Mouse (Mus musculus) CH12.LX (cell line): ENCODE data around the gene Srrt. TPM values are rescaled to one million over a fixed set of nuclear protein-coding genes. Genes with fewer than 3 reads are reported as not detected.

ENCODE experiments used
- DNase-seq: peaks from one replicate; pipeline ENCODE4 v3.0.0-alpha.2; 2013; ENCODE audit errors: extremely low read depth
- H3K27ac ChIP-seq: 2 replicates; pipeline ENCODE4 v1.5.1; 2012; ENCODE audit warnings: low read depth, mild to moderate bottlenecking, control low read depth, moderate library complexity; ENCODE audit not compliant: insufficient read depth
- H3K27me3 ChIP-seq: replicated peaks from 2 replicates; pipeline ENCODE3; 2012; ENCODE audit warnings: inconsistent platforms
- H3K36me3 ChIP-seq, 2 experiments: replicated peaks in 1 of 2; 2 replicates each; pipeline versions ENCODE3 to v1.6.1; 2012; ENCODE audit warnings: inconsistent platforms in 1 of 2, low read length in 1 of 2, mild to moderate bottlenecking in 1 of 2, mixed read lengths in 1 of 2, moderate library complexity in 1 of 2; ENCODE audit not compliant: control insufficient read depth in 1 of 2, insufficient read depth in 1 of 2
- H3K4me1 ChIP-seq, 2 experiments: 2 replicates each; pipeline ENCODE4 v1.6.1; 2012; ENCODE audit warnings: inconsistent platforms in 1 of 2, moderate library complexity in 1 of 2; ENCODE audit not compliant: insufficient read depth in 2 of 2, control insufficient read depth in 1 of 2
- H3K4me2 ChIP-seq: 2 replicates; pipeline ENCODE4 v1.6.1; 2012; ENCODE audit warnings: low read depth, mild to moderate bottlenecking, control low read depth; ENCODE audit not compliant: poor library complexity, insufficient read depth, severe bottlenecking
- H3K4me3 ChIP-seq, 3 experiments: fragments of 150-350 bp in 1 of 3; sonication (generic) in 1 of 3; replicated peaks in 1 of 3; 2 replicates each; pipeline versions ENCODE3 to v1.5.1; 2011 to 2012; ENCODE audit warnings: low read depth in 2 of 3, low read length in 2 of 3, mild to moderate bottlenecking in 2 of 3, moderate library complexity in 2 of 3, control low read depth in 1 of 3, improper control_type of control experiment in 1 of 3, inconsistent platforms in 1 of 3, mixed read lengths in 1 of 3; ENCODE audit not compliant: poor library complexity in 1 of 3
- H3K79me2 ChIP-seq: replicated peaks from 2 replicates; pipeline ENCODE4 v1.6.1; 2012; ENCODE audit warnings: mild to moderate bottlenecking, moderate library complexity; ENCODE audit not compliant: control insufficient read depth, poor library complexity, insufficient read depth, severe bottlenecking; ENCODE audit errors: extremely low read depth
- H3K9ac ChIP-seq: 2 replicates; pipeline ENCODE4 v1.6.1; 2012; ENCODE audit warnings: low read depth, mild to moderate bottlenecking, control low read depth, moderate library complexity; ENCODE audit not compliant: insufficient read depth
- H3K9me3 ChIP-seq: replicated peaks from 2 replicates; pipeline ENCODE3; 2012; ENCODE audit warnings: low read length, inconsistent platforms, mixed read lengths
- ETS1 ChIP-seq: conservative IDR thresholded peaks from 2 replicates; pipeline ENCODE4 v1.6.1; 2012; ENCODE audit warnings: low read depth, mild to moderate bottlenecking, inconsistent platforms, low read length, improper control_type of control experiment, moderate library complexity
- MAFK ChIP-seq: IDR thresholded peaks from 2 replicates; pipeline ENCODE4 v1.6.1; 2011; ENCODE audit warnings: low read length, improper control_type of control experiment; ENCODE audit not compliant: insufficient replicate concordance
- USF1 ChIP-seq: IDR thresholded peaks from 2 replicates; pipeline ENCODE4 v1.6.1; 2014; ENCODE audit warnings: low read depth, mild to moderate bottlenecking, inconsistent platforms, low read length, improper control_type of control experiment
- dilution Hi-C: fragments of 300-500 bp; cut with MboI; formaldehyde crosslinking; loops from 2 replicates; pipeline ENCODE4 v1.14.3; 2020; ENCODE audit warnings: low sequenced_read_pairs; ENCODE audit not compliant: extremely low pct_unique_long_range_greater_than_20kb, extremely low pct_ligation_motif_present
- in situ Hi-C: fragments of 300-500 bp; cut with MboI; formaldehyde crosslinking; loops from 3 replicates; pipeline ENCODE4 v1.14.3; 2019; ENCODE audit warnings: low sequenced_read_pairs, low pct_ligation_motif_present, low pct_unique_long_range_greater_than_20kb, mixed read lengths
- polyA plus RNA-seq: library from polyadenylated mRNA; unstranded; fragments of >175 nt; gene quantifications from 2 replicates; pipeline ENCODE4 v1.2.1, GENCODE M21; 2012; ENCODE audit warnings: low read depth; ENCODE audit not compliant: insufficient read length
- total RNA-seq, 2 experiments: library from RNA; depleted of rRNA; stranded (reverse); fragments of 300-350 nt in 1 of 2; fragments of >200 nt in 1 of 2; gene quantifications; 2 replicates each; pipeline ENCODE4 v1.2.3; 2012 to 2014

The Srrt gene
- total and polyA plus RNA-seq, 3 experiments: 148 to 493 (median 165) TPM

GRCm38 (mm10) chr5:137264787-137265186, 42.7 kb downstream of the Srrt start:
- Histone ChIP-seq H3K36me3 (no peaks in the 10 kb centered on the region), H3K4me2 (no peak overlapping the region), H3K4me1 (no peaks in the 10 kb centered on the region), H3K9me3 (no peaks in the 10 kb centered on the region), H3K9ac (no peak overlapping the region), H3K79me2 (no peaks in the 10 kb centered on the region), H3K27me3 (peaks cover 2% of the 10 kb centered on the region), H3K27ac (no peak overlapping the region), H3K4me3 (no peak overlapping the region)
- dilution Hi-C loops: no loop called here
- TF ChIP-seq USF1: no peak
- in situ Hi-C loops: no loop called here
- DNase-seq: no peak

- no peak overlapping the region for H3K9ac ChIP-seq
- no peaks in the 10 kb centered on the region for H3K4me1 ChIP-seq
- DNase-seq: no peak
- H3K4me2 ChIP-seq: no peak overlapping the region
- TF ChIP-seq MAFK: no peak
- TF ChIP-seq ETS1: no peak
- no peak overlapping the region for H3K4me3 ChIP-seq
- dilution Hi-C loops: no loop called here
- no peaks in the 10 kb centered on the region for H3K36me3 ChIP-seq
- H3K27ac ChIP-seq: no peak overlapping the region
- H3K9me3 ChIP-seq: no peaks in the 10 kb centered on the region
- H3K79me2 ChIP-seq: no peaks in the 10 kb centered on the region
- in situ Hi-C loops: no loop called here
- peaks cover 2% of the 10 kb centered on the region for H3K27me3 ChIP-seq
These were observed 43.4 kb downstream of the Srrt start for GRCm38 (mm10) chr5:137263897-137264720.

Other genes starting within 250 kb of the Srrt start
- gene Serpine1, start 235.4 kb downstream of the Srrt start, total RNA-seq (2012; rRNA removed): 0.34 and 0.51 TPM in 2 replicates
- 0.84 and 1.8 TPM in 2 replicates for gene Serpine1, start 235.4 kb downstream of the Srrt start, total RNA-seq (2014; rRNA removed)
- gene Serpine1, start 235.4 kb downstream of the Srrt start, polyA plus RNA-seq: 0.44 and 0.61 TPM in 2 replicates
- 11.8 and 12.9 TPM in 2 replicates for gene Trim56, start 191.5 kb downstream of the Srrt start, total RNA-seq (2012; rRNA removed)
- gene Trim56, start 191.5 kb downstream of the Srrt start, total RNA-seq (2014; rRNA removed): 6.0 and 7.6 TPM in 2 replicates
- 10.8 and 11.2 TPM in 2 replicates for gene Trim56, start 191.5 kb downstream of the Srrt start, polyA plus RNA-seq
- gene Muc3, start 158.4 kb downstream of the Srrt start, total RNA-seq (2012; rRNA removed): 0.17 TPM in 1 of 2 replicates, not detected in the other
- gene Muc3, start 158.4 kb downstream of the Srrt start, total RNA-seq (2014; rRNA removed): not detected in 2 replicates
- 0.13 TPM in 1 of 2 replicates, not detected in the other for gene Muc3, start 158.4 kb downstream of the Srrt start, polyA plus RNA-seq
- not detected in 2 replicates for gene Muc3a, start 95.3 kb downstream of the Srrt start, total RNA-seq (2012; rRNA removed)
- gene Muc3a, start 95.3 kb downstream of the Srrt start, total RNA-seq (2014; rRNA removed): not detected in 2 replicates
- not detected in 2 replicates for gene Muc3a, start 95.3 kb downstream of the Srrt start, polyA plus RNA-seq
- 0.13 TPM in 2 replicates for gene Ache, start 20.2 kb downstream of the Srrt start, total RNA-seq (2012; rRNA removed)
- gene Ache, start 20.2 kb downstream of the Srrt start, total RNA-seq (2014; rRNA removed): not detected in 2 replicates
- 0.11 and 0.23 TPM in 2 replicates for gene Ache, start 20.2 kb downstream of the Srrt start, polyA plus RNA-seq
- gene Ufsp1, start 13.0 kb downstream of the Srrt start, total RNA-seq (2012; rRNA removed): 2.9 and 4.1 TPM in 2 replicates
- 0.91 and 1.6 TPM in 2 replicates for gene Ufsp1, start 13.0 kb downstream of the Srrt start, total RNA-seq (2014; rRNA removed)
- gene Ufsp1, start 13.0 kb downstream of the Srrt start, polyA plus RNA-seq: 4.4 and 5.2 TPM in 2 replicates
- gene Trip6, start 6.7 kb upstream of the Srrt start, total RNA-seq (2012; rRNA removed): 1.4 and 1.8 TPM in 2 replicates
- gene Trip6, start 6.7 kb upstream of the Srrt start, total RNA-seq (2014; rRNA removed): 0.81 and 0.86 TPM in 2 replicates
- gene Trip6, start 6.7 kb upstream of the Srrt start, polyA plus RNA-seq: 3.9 and 5.1 TPM in 2 replicates
- 11.1 and 11.5 TPM in 2 replicates for gene Slc12a9, start 25.9 kb upstream of the Srrt start, total RNA-seq (2012; rRNA removed)
- gene Slc12a9, start 25.9 kb upstream of the Srrt start, total RNA-seq (2014; rRNA removed): 2.8 and 3.0 TPM in 2 replicates
- gene Slc12a9, start 25.9 kb upstream of the Srrt start, polyA plus RNA-seq: 7.9 and 8.2 TPM in 2 replicates
- 1.6 and 2.2 TPM in 2 replicates for gene Ephb4, start 42.4 kb upstream of the Srrt start, total RNA-seq (2012; rRNA removed)
- gene Ephb4, start 42.4 kb upstream of the Srrt start, total RNA-seq (2014; rRNA removed): 0.41 and 0.56 TPM in 2 replicates
- gene Ephb4, start 42.4 kb upstream of the Srrt start, polyA plus RNA-seq: 1.4 and 1.5 TPM in 2 replicates
- gene Zan, start 169.4 kb upstream of the Srrt start, total RNA-seq (2012; rRNA removed): 0.04 TPM in 1 of 2 replicates, not detected in the other
- not detected in 2 replicates for gene Zan, start 169.4 kb upstream of the Srrt start, total RNA-seq (2014; rRNA removed)
- 0.10 and 0.78 TPM in 2 replicates for gene Zan, start 169.4 kb upstream of the Srrt start, polyA plus RNA-seq
- gene Pop7, start 194.8 kb upstream of the Srrt start, total RNA-seq (2012; rRNA removed): 38.5 and 44.9 TPM in 2 replicates
- gene Pop7, start 194.8 kb upstream of the Srrt start, total RNA-seq (2014; rRNA removed): 44.2 and 44.9 TPM in 2 replicates
- 34.6 and 35.0 TPM in 2 replicates for gene Pop7, start 194.8 kb upstream of the Srrt start, polyA plus RNA-seq
- gene Gigyf1, start 210.9 kb upstream of the Srrt start, total RNA-seq (2012; rRNA removed): 4.9 and 5.9 TPM in 2 replicates
- gene Gigyf1, start 210.9 kb upstream of the Srrt start, total RNA-seq (2014; rRNA removed): 0.98 and 1.3 TPM in 2 replicates
- 12.3 and 14.0 TPM in 2 replicates for gene Gigyf1, start 210.9 kb upstream of the Srrt start, polyA plus RNA-seq
- not detected in 2 replicates for gene Epo, start 225.6 kb upstream of the Srrt start, total RNA-seq (2012; rRNA removed)
- not detected in 2 replicates for gene Epo, start 225.6 kb upstream of the Srrt start, total RNA-seq (2014; rRNA removed)
- not detected in 2 replicates for gene Epo, start 225.6 kb upstream of the Srrt start, polyA plus RNA-seq
- gene Gnb2, start 225.8 kb upstream of the Srrt start, total RNA-seq (2012; rRNA removed): 388 and 480 TPM in 2 replicates
- gene Gnb2, start 225.8 kb upstream of the Srrt start, total RNA-seq (2014; rRNA removed): 261 and 264 TPM in 2 replicates
- gene Gnb2, start 225.8 kb upstream of the Srrt start, polyA plus RNA-seq: 312 and 327 TPM in 2 replicates
- gene Actl6b, start 245.8 kb upstream of the Srrt start, total RNA-seq (2012; rRNA removed): not detected in 2 replicates
- not detected in 2 replicates for gene Actl6b, start 245.8 kb upstream of the Srrt start, total RNA-seq (2014; rRNA removed)
- not detected in 2 replicates for gene Actl6b, start 245.8 kb upstream of the Srrt start, polyA plus RNA-seq